Mouse (Mus musculus): ENCODE results near the gene Gli2.

Gli2 gene

DNA sequence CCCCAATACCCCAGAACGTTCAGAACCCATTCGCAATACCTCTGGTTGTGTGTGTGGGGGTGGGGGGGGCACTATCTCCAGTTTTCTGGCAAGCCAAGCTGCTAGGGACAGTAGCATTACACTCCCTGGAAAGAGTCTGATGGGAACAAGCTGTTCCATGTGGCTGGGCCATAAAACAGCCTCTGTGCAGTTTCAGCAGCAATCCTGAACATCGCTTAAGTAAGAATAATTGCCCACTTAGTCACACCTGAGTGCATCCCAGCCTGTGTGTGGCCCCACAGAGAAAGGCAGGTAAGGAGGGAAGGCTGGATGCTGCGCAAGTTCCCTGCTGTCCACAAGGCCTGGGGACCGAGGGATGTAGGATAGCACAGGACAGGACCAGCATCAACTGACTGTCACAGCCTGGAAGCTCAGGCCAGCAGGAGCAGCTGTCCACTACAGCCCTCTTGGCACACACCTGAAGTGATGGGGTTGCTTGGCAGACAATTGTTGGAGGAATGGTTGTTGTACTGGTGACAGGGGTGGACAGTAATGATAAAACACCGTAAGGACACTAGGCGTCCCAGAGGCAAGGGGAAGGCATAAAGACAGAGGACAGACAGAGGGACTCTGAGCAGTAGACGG is 58.8 kb downstream of the Gli2 start:
- DNase-seq (ENCODE audit: low spot score), result no peak

DNA sequence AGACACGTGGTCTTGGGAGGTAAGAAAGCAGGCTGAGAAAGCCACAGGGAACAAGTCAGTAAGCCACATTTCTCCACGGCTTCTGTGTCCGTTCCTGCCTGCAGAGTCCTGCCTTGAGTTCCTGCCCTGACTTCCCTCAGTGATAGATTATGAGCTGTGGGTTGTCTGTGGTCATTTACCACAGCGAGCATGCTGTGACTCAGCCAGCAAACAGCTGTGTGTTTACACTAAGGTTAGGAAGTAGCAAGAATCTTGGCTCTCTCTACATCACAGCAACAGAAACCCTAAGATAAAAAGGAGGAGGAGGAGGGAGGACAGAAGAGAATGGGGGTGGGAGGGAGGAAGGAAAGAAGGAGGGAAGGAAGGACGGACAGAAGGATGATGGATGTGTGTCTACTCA is 59.6 kb downstream of the Gli2 start:
- DNase-seq (ENCODE audit: low spot score), result no peak

DNA sequence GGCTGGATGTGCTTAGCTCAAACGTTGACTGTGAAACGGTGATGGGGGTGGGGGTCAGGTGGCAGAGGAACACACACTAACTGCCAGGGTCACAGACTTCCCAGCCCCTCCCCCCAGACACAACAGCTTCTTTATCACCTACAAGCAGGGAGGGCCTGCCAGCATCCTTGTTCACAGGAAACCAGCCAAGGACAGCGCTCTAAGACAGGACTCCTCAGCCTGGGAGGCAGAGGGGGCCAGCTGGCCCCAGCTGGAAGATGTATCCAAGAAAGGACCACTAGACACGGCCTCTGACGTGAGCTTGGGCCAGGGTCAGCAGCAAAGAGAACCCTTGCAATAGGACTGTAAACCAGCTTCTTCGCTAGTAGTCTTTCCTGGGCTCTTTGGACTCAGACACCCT is 65.1 kb downstream of the Gli2 start:
- DNase-seq (ENCODE audit: low spot score), result peak; percentile 43

DNA sequence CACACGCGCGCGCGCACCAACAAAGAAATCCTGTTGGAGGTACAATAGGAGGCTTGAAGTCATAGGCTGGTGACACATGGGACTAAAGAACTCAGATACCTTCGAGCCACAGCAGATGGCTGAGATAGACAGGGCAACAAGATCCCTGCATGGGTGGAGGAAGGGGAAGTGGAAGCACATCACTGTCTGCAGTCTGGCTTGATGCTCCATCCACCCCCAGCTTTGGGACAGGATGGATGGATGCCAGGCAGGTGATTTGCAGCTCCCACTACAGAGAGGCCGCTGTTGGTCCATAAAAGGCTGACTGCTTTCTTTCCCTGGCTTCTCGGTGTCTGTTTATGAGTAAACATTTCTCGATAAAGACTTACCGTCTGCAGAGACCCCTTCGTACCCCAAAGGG is 65.9 kb downstream of the Gli2 start:
- no peak for DNase-seq (ENCODE audit: low spot score)

DNA sequence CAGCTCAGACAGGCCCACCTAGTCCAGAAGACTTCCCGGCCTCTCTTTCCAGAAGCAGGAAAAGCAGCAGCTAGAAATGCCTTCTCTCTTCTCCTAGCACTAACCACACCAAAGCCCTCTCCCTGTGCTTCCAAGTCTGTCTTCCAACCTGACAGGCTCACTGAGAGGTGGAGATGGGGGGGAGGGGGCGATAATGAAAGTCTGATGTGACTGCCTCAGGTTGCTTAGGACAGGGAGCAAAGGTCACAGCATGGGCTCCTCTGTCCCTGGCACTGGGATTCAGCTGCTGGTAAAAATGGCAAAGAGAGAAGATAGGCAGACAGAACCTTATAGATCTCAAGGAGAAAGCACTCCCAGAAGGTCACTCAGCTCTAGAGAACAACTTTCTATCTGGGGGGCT is 70.0 kb downstream of the Gli2 start:
- no peak for DNase-seq (ENCODE audit: low spot score)

DNA sequence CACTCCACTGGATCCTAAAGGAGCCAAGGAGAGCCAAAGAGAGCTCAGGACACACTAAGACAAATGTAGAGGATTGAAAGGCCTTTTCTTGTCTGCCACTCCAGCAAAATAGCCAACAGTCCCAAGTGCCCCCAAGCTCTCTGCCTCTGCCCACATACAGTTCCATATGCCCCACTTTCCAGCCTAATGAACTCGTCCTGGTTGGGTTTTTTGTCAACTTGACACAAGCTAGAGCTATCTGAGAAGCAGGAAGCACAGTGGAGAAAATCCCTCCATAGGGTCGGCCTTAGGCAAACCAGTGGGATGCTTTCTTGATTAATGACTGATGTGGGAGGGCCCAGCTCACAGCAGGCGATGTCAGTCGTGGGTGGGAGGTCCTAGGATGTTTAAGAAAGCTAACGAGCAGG is 70.6 kb downstream of the Gli2 start:
- no peak for DNase-seq (ENCODE audit: low spot score)

DNA sequence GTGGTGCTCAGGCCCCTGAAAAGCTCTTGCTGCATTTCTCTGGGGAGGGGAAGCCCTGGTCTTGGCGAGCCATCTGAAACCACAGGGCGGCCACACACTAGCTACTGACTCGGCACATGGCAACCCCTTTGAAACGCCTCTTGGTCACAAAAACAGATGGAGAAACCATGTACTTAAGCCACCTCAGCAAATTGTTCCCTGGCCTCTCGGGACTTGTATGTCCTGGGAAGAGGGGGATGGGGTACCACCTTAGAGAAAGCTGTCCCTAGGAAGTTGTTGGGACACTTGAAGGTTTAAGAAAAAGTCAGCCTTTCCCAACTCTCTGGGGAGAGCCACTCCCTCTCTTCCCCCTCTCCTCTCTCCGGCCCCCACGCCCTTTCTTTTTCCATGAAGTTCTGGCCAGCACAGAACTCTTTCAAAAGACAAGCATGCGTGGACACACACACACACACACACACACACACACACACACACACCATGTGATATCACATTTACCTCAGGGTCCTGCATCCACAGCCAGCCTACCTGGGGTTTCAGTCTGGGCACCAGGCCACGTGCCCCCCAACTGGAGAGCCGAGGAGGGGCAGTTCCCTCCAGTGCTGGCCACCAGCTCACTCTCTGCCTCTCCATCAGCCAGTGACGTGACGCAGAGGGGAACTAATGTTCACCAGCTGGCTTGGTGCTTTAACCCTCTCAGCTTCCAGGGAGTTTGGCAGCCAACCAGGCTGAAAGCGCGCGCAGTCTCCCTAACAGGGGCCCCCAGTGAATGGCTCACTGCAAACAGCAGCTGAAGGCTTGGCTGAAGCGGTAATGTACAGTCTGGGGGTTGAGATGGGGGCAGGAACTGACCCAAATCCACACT is 71.2 kb downstream of the Gli2 start:
- DNase-seq (ENCODE audit: low spot score), result peak; percentile 34

DNA sequence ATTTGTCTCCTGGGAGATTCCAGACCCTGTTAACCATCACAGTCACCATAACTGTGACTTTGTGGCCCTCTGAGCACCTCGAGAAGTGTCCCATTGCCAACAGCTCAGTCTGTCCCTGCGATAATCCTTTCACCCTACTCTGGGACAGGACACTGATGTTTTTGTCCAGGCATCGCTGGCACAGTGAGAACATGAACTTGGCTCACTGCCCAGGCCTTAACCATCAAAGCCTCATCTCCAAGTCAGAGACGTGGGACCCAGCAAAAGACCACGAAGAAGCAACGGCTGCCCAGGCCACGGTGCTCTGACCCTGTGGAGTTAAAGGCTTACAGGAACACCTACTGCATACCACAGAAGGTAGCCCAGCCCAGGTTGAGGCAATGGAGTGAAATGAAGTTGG is 72.8 kb downstream of the Gli2 start:
- peak; percentile 44 for DNase-seq (ENCODE audit: low spot score)

DNA sequence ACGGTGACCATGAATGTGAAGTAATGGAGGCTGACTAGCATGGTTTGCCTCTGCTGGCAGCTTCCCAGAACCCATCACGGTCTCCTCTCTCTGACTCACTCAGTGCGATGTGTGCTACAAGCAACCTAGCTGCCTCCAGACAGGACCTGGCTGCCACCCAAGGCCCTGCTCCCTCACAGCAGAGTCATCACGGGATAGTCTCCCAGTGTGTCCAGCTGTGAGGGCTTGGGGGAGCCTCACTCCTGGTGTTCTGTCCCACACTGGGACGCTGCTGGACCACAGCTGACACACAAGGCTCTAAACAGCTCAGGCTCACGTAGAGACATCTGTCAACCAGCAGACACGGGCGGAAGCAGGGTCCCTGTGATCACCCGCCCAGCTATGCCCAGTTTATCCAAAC is 76.8 kb downstream of the Gli2 start:
- DNase-seq (ENCODE audit: low spot score), result peak; percentile 86

DNA sequence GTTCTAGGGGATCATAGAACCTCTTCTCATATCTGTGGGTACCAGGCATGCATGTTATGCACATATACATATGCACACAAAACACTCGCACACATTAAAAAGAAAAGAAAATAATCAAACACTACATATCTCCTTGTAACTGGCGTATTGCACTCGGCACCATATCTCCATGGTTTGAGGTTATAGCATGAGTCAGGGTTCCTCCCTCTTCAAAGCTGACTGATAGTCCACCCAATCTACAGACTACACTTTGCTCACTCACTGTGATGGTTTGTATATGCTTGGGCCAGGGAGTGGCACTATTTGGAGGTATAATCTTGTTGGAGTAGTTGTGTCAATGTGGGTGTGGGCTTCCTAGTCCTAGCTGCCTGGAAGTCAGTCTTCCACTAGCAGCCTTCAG is 78.0 kb downstream of the Gli2 start:
- no peak for DNase-seq (ENCODE audit: low spot score)

DNA sequence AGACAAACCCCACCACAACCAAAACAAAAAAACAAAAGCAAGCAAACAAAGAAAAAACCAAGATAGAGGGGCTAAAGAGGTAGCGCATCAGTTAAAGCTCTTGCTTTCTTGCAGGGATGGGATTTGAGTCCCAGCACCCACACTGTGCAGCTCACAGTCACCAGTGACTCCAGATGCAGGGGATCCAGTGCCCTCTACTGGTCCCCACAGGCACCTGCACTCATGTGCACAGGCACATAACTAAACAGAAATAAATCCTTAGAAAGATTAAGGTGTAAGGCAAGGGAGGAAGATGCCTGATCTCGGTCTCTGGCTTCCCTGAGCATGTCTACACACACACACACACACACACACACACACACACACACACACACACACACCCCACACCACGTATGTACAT is 83.4 kb downstream of the Gli2 start:
- DNase-seq (ENCODE audit: low spot score), result no peak

DNA sequence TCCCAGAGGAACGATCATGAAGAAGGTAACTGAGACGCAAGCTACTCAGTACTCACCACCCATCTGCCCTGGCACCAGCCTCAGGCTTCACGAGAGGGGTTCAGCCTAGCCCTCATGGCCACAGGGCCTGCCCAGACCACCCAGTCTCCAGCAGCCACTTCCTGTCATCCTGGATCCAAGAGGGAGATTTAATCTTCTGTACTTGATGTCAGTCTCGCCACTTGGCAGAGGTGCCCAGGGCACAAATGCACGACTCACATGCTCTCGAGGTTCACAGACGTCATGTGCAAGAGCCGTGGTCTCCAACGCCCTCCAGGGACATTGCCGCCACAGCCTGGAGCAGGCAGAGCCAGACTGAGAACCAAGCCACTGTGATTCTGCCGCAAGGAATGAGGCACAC is 84.0 kb downstream of the Gli2 start:
- DNase-seq (ENCODE audit: low spot score), result no peak

DNA sequence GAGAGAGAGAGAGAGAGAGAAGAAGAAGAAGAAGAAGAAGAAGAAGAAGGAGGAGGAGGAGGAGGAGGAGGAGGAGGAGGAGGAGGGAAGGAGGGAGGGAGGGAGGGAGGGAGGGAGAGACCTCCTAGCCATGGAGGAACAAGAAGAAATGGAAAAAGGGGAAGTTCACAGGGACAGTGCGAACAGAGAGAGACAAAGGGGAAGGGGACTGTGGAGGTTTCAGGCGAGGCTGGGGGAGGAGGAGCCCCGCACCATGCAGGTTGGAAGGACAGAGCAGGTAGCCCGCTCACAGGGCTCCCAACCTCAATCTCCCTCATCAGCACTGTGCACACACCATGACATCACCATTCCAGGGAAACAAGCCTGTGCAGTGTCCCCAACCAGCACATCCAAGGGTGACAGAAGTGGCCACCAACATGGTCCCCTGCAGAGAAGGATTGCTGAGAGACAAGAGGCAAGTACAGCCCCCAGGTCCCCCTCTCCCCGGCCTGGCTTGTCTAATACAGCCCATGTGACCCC is 84.7 kb downstream of the Gli2 start:
- DNase-seq (ENCODE audit: low spot score), result no peak

DNA sequence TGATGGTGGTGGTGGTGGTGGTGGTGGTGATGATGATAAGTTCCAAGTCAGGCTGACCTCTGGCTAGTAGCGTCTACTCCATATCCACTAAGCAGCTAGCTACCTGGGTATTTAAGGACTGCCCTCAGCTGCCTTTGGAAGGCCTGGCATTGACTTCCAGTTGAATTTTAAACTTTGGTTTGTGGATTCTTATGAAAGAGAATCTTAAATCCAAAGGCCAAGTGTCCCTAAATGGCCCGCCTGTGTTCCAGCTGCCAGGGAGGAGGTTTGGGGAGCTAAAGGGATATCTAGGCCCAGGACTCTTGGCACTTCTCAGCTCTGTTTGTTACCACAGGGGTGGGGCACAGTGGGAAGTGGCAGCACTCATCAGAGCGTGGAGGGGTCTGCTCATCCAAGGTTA is 85.4 kb downstream of the Gli2 start:
- no peak for DNase-seq (ENCODE audit: low spot score)

DNA sequence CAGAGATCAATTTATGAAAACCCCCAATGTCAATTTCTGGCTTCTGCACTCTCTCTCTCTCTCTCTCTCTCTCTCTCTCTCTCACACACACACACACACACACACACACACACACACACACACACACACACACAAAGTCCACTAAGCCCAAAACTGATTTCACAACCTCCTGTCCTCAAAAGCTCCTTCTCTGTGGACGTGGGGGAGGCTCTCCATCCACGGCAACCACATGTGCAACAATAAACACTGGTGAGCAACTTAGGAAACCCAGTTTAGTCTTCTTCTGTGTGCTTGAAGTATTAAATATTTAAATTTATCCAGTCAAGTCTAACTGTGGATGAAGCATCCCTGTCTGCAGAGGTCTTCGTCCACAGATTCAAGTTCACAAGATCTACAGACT is 86.1 kb downstream of the Gli2 start:
- DNase-seq (ENCODE audit: low spot score), result no peak

DNA sequence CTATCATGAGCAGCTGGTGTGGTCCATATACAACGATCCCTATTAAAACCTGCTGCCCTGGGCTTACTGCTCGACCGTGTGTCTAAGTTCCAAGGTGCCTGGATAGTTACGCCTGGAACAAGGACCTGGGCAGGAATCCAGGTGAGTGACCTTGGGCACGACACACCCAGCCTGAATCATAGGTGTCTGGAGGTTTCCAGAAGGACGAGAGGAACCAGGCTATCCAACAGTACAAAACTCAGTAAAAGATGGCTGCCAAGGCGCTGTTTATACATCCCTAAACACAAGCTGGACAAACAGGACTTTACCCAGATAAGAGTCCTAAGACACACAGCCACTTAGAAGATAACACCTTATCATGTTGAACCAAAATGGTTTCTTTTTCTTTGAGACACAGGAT is 94.8 kb downstream of the Gli2 start:
- no peak for DNase-seq (ENCODE audit: low spot score)

DNA sequence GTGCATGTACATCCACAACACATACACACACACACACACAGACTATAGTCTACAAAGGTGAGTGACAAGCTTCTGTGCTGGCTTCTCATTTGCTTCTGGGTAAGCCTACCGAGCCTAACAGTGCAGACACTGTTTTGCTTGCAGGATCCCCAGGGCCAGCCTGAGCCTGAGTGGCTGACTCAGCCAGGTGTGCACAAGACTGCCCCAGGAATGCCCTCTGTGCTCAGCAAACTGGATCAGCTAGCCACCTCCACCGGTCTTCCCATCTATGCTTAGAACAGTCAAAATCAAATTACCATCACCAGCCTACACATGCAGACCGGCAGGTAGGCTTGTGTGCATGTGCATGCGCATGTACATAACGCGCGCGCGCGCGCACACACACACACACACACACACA is 97.6 kb downstream of the Gli2 start:
- no peak for DNase-seq (ENCODE audit: low spot score)

DNA sequence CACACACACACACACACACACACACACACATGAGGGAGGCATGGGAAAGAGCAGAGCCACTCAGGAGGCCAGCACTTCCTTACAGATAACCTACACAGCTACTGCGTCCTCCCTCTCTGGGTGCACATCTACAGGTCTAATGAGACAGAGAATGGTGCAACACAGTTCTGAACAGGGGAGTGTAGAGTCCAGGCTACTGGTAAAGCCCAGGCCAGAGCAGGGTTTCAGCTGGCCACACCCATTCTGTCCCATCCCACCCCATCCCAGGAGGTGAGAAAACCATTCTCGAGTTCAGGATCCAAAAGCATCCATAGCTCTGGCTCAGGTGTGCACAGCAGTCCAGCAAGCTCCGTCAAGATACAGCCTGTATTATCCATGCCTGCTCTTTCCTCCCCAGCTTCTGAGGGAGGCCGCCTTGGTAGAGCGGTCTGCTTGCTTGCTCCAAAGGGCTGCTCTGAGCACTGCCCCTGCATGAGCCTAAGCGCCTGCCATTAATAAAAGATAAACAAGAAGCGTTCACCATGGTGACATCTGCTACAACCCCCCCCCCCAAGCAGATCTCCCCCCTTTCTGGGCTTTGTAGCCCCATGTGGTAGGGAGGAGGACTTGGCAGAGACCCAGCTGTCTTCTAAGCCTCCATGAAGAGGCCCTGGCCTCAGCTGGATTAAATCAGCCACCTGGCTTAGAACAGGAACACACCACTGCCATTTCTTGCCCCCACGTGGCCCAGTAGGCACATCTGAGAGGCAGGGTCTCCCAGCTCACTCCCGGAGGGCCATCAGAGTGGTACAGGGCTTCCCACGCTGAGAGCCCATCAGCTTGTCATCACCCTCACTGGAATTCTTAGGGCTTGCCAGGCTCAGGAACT is 98.8 kb downstream of the Gli2 start:
- no peak for DNase-seq (ENCODE audit: low spot score)

DNA sequence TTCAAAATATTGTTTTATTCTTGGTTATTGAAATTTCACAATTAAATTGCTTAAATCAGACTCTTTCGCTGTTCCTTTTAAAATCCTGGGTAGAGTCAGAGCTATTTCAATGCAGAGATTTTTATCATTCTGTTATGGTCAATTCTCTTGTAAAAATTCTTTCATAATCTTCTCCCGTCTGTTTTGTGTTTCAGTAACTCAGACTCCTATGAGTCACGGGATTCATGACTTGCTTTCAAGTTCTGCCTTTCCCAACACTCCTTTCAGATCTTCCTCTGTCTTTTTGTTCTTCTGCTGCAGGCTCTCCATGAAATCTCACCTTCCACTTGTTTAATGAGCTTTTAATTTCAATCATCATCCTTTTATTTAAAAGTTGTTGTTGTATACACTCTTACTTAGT is 100.4 kb downstream of the Gli2 start:
- DNase-seq (ENCODE audit: low spot score), result no peak

DNA sequence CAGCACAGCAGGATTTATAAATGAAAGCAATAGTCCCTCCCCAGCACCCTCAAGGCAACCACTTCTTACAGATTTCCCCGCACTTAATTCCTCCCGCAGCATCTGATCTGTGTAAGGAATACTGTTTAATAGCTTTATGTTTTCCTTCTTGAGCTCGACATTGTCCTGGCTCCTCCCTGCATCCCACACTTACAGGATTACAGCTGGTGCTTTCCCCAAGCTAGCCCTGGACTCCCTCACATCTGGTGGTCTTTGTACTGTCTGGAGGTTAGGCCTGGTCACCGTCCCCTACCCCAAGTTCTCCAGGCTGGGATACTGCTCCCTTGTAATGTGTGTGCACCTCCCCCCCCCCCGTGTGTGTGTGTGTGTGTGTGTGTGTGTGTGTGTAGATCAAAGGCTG is 101.1 kb downstream of the Gli2 start:
- DNase-seq (ENCODE audit: low spot score), result no peak

DNA sequence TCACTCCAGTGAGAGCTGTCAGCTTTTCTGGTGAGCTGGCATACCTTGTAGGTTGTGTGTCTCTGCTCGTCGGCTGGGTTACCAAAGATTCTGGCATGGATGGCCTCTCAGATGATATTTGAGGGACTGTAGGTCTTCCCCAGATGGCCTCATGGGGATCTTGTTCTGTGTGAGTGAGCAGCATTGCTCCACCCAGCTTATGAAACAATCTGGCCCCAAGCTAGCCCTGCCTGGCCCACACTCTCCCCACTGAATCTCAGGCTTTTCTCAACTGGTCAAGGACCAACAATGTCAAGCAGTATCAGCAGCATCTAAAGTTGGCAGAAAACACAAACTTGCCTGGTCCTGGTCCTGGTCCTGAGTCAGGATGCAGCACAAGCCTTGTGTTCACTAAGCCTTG is 105.0 kb downstream of the Gli2 start:
- DNase-seq (ENCODE audit: low spot score), result no peak

DNA sequence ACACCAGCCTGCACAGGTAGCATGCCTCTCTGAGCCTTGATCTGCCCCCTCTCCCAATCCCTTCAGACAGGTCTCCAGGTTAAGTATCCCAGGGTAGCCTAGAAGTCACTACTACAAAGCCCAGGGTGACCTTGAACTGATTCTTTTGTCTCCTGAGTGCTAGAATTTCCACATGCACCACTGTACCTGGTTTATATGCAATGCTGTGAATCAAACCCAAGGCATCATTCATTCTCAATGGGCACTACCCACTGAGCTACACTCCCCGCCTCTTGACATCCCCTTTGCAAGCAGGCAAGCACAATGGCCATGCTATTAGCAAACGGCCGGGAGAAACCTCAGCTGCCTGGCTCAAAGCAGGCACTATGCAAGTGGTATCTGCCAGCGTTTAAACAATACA is 106.2 kb downstream of the Gli2 start:
- DNase-seq (ENCODE audit: low spot score), result no peak

DNA sequence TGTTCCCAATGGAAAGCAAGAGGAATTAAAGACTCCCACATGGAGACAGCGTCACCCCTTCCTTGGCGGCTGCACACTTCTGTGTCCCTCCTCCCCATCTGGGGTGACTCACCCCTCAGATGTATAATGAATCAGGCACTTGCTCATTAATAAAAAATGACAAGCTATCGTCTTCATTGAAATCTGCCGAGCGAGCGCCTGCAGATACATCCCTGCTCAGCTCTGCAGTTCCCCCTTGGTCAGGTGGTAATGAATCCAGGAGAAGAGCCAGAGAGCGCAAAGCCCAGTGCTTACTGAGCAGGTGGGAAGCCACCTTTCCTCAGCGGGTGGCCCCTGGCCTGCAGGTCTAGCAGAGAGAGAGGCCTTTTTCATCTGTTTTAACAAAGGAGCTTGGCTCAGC is 112.1 kb downstream of the Gli2 start:
- no peak for DNase-seq (ENCODE audit: low spot score)

All from ovary, adult 18-20 months (tissue).